Mouse (Mus musculus) spleen, adult 12 weeks (tissue): Measurements from ENCODE around the gene Alg12.
"Not testable (repeated sequence)": the region's sequence is repeated elsewhere in the genome, so short reads cannot be mapped to it uniquely, and the experiment has no call there.

Experiments
- DNase-seq: peaks from one replicate; pipeline ENCODE4 v3.0.0; 2022; ENCODE audit warnings: low spot score

Gene Alg12

GRCm38 (mm10) chr15:88792140-88792850 lies 26.8 kb downstream of the Alg12 start:
- DNase-seq: no peak

- DNase-seq: not testable (repeated sequence)
Observed at GRCm38 (mm10) chr15:88774630-88775029, 44.5 kb downstream of the Alg12 start.

GRCm38 (mm10) chr15:88768537-88768936 lies 50.6 kb downstream of the Alg12 start:
- no peak for DNase-seq

DNA sequence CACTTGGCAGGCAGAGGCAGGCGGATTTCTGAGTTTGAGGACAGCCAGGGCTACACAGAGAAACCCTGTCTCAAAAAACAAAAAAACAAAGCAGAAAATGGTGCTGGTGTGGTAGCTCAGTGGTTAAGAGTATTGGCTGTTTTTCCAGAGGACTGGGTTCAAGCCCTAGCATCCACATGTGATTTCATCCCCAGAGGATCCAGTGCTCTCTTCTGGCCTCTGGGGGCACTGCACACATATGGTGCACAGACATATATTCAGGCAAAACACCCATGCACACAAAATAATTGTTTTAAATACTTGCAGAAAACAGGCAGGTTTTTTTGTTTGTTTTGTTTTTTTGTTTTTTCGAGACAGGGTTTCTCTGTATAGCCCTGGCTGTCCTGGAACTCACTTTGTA lies 53.0 kb downstream of the Alg12 start:
- DNase-seq: not testable (repeated sequence)

GRCm38 (mm10) chr15:88761551-88761950 lies 57.6 kb downstream of the Alg12 start:
- DNase-seq: peak; percentile 26

DNA sequence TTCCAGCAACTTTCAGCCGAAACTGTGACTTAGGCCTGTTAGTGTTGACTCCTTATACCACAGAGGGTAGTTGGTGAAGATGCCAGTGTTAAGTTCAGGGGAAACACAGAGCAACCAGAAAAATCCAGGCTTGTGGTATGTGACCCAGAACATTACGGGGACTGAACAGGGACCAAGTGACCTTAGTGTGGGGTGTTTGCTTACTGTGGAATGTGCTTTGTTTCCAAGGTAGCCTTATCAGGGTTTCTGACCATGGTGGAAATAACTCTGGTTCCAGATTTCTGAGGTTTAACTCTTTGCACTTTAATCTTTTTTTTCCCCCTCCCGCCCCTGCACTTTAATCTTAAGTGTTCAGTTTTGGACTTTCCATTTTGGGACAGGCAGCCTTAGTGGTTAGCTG lies 61.1 kb downstream of the Alg12 start:
- DNase-seq: no peak

DNA sequence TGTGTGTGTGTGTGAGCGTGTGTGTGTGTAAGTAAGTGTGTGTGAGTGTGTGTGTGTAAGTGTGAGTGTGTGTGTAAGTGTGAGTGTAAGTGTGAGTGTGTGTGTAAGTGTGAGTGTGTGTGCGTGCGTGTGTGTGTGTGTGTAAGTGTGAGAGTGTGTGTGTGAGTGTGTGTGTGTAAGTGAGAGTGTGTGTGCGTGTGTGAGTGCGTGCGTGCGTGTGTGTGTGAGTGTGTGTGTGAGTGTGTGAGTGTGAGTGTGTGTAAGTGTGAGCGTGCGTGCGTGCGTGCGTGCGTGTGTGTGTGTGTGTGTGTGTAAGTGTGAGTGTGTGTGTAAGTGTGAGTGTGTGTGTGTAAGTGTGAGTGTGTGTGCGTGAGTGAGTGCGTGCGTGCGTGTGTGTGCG lies 63.4 kb downstream of the Alg12 start:
- no peak for DNase-seq
